Mouse (Mus musculus) cerebellum, adult 2 months (tissue): ENCODE measurements around the gene Ush2a. TPM values are rescaled to one million over a fixed set of nuclear protein-coding genes. Genes with fewer than 3 reads are reported as not detected.

Experiments used
- DNase-seq, 2 experiments: peaks; one replicate each; pipeline ENCODE4 v3.0.0; 2021
- H3K27ac ChIP-seq: fragments of 200-500 bp; 2 replicates; pipeline ENCODE4 v1.5.1; 2012; ENCODE audit warnings: low read length, control low read depth, inconsistent platforms; ENCODE audit not compliant: insufficient read depth
- H3K27me3 ChIP-seq: fragments of 200-500 bp; 2 replicates; pipeline ENCODE4 v1.6.1; 2012; ENCODE audit warnings: inconsistent platforms, mild to moderate bottlenecking, low read length, moderate library complexity; ENCODE audit not compliant: control insufficient read depth, insufficient read depth
- H3K4me1 ChIP-seq: fragments of 200-500 bp; 2 replicates; pipeline ENCODE4 v1.6.1; 2011; ENCODE audit warnings: low read length; ENCODE audit not compliant: control insufficient read depth, insufficient read depth
- H3K4me3 ChIP-seq: fragments of 200-500 bp; replicated peaks from 2 replicates; pipeline ENCODE3; 2011; ENCODE audit warnings: mild to moderate bottlenecking, low read depth, low read length, control low read depth; ENCODE audit not compliant: insufficient read depth
- CTCF ChIP-seq: fragments of 200-500 bp; IDR thresholded peaks from 2 replicates; pipeline ENCODE4 v1.5.1; 2011; ENCODE audit warnings: low read depth, mild to moderate bottlenecking, control low read depth, low read length, moderate library complexity, borderline replicate concordance; ENCODE audit not compliant: insufficient read depth
- POLR2A ChIP-seq: fragments of 200-500 bp; IDR thresholded peaks from 2 replicates; pipeline ENCODE4 v1.6.1; 2011; ENCODE audit warnings: low read length, control low read depth, borderline replicate concordance; ENCODE audit not compliant: insufficient read depth
- WGBS: fragments of 180-500 bp; shearing (Covaris S2); methylation state at CpG from one replicate; pipeline ENCODE4 v1.1.7; 2018; 5-methylcytosine and 5-hydroxymethylcytosine counted together
- polyA plus RNA-seq: library from polyadenylated mRNA; depleted of rRNA; stranded (reverse); fragments of >200 nt; gene quantifications from 2 replicates; pipeline ENCODE4 v1.2.3, GENCODE M21; 2012

Ush2a gene
- polyA plus RNA-seq, 1 experiment, result 0.07 TPM

- no peak for DNase-seq
- WGBS, result 54% methylated on average over 6 of the region's 6 CpGs
- Histone ChIP-seq H3K4me3 (no peak overlapping the region), H3K4me1 (no peaks in the 10 kb centered on the region), H3K27ac (no peak overlapping the region), H3K27me3 (no peaks in the 10 kb centered on the region)
- TF ChIP-seq CTCF (no peak), POLR2A (no peak)
Observed at GRCm38 (mm10) chr1:188390080-188390479, 128.3 kb downstream of the Ush2a start.

GRCm38 (mm10) chr1:188407176-188407575 lies 145.4 kb downstream of the Ush2a start:
- no peak for DNase-seq
- TF ChIP-seq CTCF (no peak), POLR2A (no peak)
- Histone ChIP-seq H3K4me3 (no peak overlapping the region), H3K27me3 (no peaks in the 10 kb centered on the region), H3K4me1 (no peaks in the 10 kb centered on the region), H3K27ac (no peak overlapping the region)
- WGBS, result 88% methylated on average over 4 of the region's 4 CpGs

- DNase-seq, result no peak
- TF ChIP-seq POLR2A, result no peak
- no peak for TF ChIP-seq CTCF
- no peak overlapping the region for H3K4me3 ChIP-seq
- H3K27me3 ChIP-seq, result no peaks in the 10 kb centered on the region
- WGBS, result 37% methylated on average over 8 of the region's 8 CpGs
- H3K4me1 ChIP-seq, result no peaks in the 10 kb centered on the region
- no peak overlapping the region for H3K27ac ChIP-seq
Observed at GRCm38 (mm10) chr1:188407613-188408386, 146.0 kb downstream of the Ush2a start.

GRCm38 (mm10) chr1:188410547-188410946 lies 148.7 kb downstream of the Ush2a start:
- Histone ChIP-seq H3K27ac (no peak overlapping the region), H3K4me1 (no peaks in the 10 kb centered on the region), H3K27me3 (no peaks in the 10 kb centered on the region), H3K4me3 (no peak overlapping the region)
- TF ChIP-seq CTCF (no peak), POLR2A (no peak)
- no peak for DNase-seq
- 91% methylated on average over 3 of the region's 3 CpGs for WGBS

DNA sequence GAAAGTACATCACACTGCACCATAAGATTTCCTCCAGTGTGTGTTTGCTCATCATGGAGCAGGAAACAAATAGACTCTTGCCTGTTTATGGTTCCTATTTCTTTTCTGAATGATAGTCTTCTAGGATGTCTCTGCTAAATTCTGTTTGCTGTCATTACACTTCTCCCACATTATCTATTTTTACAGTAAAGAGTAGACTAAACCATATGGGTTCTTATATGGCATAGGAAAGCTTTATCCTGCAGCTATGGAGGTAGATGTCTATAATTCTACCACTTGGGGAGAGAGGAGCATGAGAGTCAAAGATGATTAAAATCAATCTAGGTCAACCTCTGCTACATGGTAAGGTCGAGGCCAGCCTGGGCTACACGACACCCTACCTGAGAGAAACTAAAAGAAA lies 158.7 kb downstream of the Ush2a start:
- no peaks in the 10 kb centered on the region for H3K27me3 ChIP-seq
- DNase-seq, result no peak
- H3K27ac ChIP-seq, result no peak overlapping the region
- no peak for TF ChIP-seq POLR2A
- no peak for TF ChIP-seq CTCF
- WGBS, result 83% methylated on average over 2 of the region's 2 CpGs
- no peaks in the 10 kb centered on the region for H3K4me1 ChIP-seq
- H3K4me3 ChIP-seq, result no peak overlapping the region

GRCm38 (mm10) chr1:188428172-188428571 lies 166.3 kb downstream of the Ush2a start:
- TF ChIP-seq CTCF (no peak), POLR2A (no peak)
- H3K4me1 ChIP-seq, result no peaks in the 10 kb centered on the region
- 85% methylated on average over 6 of the region's 6 CpGs for whole genome bisulfite sequencing
- no peak overlapping the region for H3K4me3 ChIP-seq
- no peak for DNase-seq
- H3K27me3 ChIP-seq, result no peaks in the 10 kb centered on the region
- no peak overlapping the region for H3K27ac ChIP-seq

- no peak for TF ChIP-seq CTCF
- TF ChIP-seq POLR2A, result no peak
- Histone ChIP-seq H3K4me1 (no peaks in the 10 kb centered on the region), H3K4me3 (no peak overlapping the region), H3K27me3 (no peaks in the 10 kb centered on the region), H3K27ac (no peak overlapping the region)
- WGBS, result 53% methylated on average over 3 of the region's 3 CpGs
- no peak for DNase-seq
Observed at GRCm38 (mm10) chr1:188430689-188431088, 168.9 kb downstream of the Ush2a start.

DNA sequence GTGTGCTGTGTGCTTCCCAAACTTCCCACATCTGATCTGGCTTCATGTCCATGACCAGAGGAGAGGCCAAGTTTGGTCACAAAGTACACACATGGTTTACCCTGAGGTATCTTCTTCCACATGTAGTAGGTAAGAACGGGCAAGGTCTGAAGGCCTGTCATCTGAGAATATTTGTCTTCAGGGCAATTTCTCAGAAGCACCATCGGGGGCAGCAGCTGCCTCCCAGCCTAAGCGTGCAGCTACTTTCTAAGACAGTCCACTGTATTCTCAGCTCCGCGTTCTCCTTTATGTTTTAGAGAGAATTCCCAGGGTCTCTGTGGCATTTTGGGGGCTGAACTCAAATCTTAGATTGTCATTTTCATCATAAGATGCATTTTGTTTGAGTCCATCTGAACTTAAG lies 186.1 kb downstream of the Ush2a start:
- no peak overlapping the region for H3K27ac ChIP-seq
- no peak for DNase-seq
- no peaks in the 10 kb centered on the region for H3K27me3 ChIP-seq
- TF ChIP-seq CTCF (no peak), POLR2A (no peak)
- no peak overlapping the region for H3K4me3 ChIP-seq
- no peaks in the 10 kb centered on the region for H3K4me1 ChIP-seq
- 79% methylated on average over 5 of the region's 5 CpGs for WGBS
